Mouse (Mus musculus): ENCODE measurements around the gene 1810013L24Rik.
"Not testable (repeated sequence)": the region's sequence is repeated elsewhere in the genome, so short reads cannot be mapped to it uniquely, and the experiment has no call there.

Gene 1810013L24Rik

DNA sequence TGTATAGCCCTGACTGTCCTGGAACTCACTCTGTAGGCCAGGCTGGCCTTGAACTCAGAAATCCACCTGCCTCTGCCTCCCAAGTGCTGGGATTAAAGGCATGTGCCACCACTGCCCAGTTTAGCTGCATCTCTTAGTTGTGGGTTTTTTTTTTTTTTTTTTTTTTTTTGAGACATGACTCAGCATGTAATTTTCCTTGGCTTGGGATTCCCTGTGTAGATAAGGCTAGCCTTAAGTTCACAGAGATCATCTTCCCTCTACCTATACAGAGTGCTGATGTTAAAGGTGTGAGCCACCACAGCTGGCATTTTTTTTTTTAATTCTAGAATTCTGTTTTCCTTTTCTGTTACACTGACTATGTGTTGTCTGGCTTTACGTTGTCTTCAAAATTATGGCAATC, 7.7 kb downstream of the 1810013L24Rik start:
- no peak for DNase-seq

- DNase-seq = no peak
Observed at GRCm38 (mm10) chr16:8838921-8839320, 9.0 kb downstream of the 1810013L24Rik start.

DNA sequence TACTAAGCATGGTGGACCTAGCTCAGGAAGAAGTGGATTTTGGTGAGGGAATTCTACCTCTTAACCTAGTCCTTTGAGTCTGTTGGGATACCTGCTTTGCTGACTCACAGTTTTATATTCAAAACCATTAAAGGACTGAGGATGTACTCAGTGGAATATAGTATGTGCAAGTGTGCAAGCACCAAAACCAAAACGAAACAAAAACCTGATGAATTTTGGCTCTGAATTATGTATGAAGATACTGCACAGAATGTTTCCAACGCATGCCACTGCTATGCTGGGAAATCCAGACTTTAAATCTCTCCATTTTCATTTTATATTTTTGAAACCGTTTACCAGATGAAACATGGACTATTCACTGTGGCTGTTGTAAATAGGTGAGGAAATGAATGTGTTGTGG, 10.7 kb downstream of the 1810013L24Rik start:
- DNase-seq = no peak

DNA sequence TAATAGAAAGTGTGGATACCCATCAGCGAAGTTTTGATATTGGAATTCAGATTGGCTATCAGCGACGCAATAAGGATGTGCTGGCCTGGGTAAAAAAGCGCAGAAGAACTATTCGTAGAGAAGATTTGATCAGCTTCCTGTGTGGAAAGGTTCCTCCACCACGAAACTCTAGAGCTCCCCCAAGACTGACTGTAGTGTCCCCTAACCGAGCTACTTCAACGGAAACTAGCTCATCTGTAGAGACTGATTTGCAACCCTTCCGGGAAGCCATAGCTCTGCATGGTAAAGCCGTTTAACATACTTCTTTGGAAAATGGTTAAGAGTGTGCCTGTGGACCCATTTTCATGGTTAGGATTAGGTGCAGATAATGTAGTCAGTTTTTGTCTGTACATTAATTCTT, 13.1 kb downstream of the 1810013L24Rik start:
- DNase-seq = no peak

- DNase-seq = peak in 1 of 2 experiments; percentile 38
Observed at GRCm38 (mm10) chr16:8843580-8844175, 13.8 kb downstream of the 1810013L24Rik start.

- no peak for DNase-seq
Observed at GRCm38 (mm10) chr16:8845986-8846385, 16.1 kb downstream of the 1810013L24Rik start.

DNA sequence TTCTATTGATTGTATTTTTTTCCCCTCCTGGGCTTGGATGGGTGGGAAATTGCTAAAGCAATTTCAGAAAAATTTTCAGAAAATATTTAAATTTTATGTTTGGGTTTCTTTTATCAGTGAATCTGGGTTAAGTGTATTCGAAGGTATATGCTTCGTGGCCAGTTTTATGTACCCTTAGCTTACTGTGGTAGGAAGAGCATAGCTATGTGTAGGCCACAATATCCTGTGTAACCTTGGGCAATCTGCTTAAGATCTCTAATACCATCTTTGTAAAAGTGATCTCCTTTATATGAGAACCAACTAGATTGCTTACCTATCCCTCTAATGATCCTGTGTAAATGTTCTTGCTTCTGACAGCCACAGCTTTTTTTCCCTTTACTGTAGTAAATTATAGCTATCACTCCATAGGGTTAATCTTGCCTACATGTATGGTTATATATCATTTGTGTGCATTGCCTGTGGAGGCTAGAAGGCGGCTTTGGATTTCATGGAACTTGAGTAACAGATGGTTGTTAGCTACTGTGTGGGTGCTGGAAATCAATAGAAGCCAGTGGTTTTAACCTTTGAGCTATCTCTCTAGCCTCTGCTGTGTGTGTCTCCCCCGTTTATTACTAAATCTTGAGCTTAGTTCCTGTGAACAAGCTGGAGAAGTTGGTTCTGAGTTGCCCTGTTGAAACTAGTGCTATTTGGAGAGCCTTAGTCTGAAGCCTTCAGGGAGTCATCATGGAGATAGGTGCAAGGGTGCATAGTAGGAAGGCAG, 18.6 kb downstream of the 1810013L24Rik start:
- no peak for DNase-seq

GRCm38 (mm10) chr16:8849929-8850328, 20.0 kb downstream of the 1810013L24Rik start:
- peak in 1 of 2 experiments; percentile 20 for DNase-seq

DNA sequence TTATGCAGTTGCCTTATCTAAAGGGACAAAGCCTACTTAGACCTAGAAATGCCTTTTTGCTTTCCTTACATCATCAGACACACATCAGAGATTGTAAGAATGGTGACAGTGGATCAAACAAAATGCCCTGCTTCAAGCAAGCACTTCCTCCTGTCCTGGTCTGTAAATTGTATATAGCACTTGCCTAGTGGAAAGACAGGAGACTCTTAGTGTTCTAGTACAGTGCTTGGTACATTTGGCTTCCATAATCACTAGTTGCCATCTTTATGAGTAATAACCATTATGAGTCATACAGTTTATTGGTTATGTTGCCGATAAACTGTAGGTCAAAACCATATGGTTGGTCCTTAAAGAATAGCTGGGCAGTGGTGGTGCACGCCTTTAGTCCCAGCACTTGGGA, 25.2 kb downstream of the 1810013L24Rik start:
- DNase-seq = no peak

DNA sequence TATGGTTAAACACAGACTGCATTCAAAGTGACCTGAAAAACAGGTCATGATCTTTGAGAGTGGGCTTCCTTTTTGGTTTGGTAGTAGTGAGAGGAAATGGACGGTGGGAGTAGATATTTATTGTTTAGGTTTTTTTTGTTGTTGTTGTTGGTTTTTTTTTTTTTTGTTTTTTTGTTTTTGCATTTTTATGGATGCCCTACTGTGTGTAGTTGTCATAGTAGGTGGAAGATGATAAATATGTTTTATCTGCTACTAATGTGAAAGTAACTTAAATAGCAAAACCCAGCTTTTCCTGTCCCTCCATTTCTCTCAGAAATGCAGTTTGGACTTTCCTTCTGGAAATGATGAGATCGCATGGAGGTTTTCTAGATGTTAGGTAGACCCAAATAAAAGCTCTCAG, 26.9 kb downstream of the 1810013L24Rik start:
- DNase-seq = no peak

DNA sequence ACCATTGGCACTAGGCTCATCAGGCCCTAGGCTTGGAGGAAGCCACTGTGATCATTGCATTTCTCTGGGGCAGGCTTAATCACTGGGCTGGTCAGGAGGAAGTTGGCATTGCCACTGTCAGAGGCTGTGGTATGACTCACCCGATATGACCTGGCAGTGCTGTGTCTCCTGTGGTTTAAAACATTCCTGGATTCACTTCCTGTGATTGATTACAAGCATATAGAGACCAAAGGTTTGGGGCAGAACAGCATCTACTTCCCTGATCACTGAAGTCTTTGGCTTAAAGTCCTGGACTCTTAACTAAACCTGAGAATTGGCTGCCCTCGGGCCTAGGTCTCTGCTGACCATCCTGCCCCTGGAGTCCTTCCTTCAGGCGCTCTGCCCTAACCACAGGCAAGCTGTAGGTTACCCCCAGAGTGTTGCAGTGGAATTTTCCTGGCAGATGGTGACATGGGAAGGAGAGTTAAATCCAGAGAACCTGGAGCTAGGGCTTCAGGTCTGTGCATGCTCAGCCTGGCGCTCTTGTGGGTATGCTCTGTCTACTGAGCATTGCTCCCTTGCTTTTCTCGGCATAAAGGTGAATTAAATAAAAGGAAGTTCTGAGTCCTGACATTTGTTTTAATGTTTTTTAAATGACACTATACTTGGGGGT, 32.6 kb downstream of the 1810013L24Rik start:
- DNase-seq = no peak

DNA sequence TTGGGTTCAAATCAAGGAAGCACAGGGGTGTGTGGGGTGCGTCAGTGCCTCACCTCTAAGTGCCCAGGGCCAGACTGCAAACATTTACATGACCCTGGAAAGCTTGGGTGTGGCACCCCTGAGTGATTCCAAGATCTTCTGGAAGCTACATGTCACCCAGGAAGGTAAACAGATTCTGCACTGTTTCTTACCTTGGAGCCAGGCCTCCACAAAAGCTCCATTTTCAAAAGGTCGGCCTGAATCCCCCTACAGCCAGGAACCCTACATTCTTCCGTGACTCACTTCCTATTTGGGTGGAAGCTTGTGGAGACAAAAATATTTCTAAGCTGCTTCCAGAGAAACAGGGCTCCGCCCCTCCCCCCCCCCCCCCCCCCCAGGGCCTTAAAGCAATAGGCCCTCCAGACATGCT, 34.3 kb downstream of the 1810013L24Rik start:
- no peak for DNase-seq

DNA sequence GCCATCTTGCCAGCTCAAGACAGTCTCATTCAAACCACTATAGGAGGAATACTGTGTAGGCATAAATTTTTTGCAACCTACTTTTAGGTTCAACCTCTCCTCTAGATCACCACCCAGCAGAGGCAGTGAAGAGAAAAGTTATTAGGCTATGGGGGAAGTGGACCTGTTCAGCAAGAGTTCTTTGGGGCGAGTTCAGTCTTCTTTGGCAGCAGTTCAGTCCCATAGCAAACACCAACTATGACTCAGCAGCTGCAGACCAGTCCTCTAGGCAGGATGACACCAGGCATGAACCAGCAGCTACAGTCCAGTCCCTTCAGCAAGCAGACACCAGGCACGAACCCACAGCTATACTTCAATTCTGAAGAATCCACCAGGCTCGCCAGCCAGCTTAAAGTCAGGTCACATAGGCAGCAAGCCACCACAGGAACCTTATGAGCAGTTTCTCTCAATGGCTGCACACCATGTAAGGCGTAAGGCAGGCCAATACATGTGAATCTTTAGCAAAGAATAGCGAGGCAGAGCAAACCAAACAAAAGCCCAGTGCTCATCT, 37.6 kb downstream of the 1810013L24Rik start:
- DNase-seq = peak in 1 of 2 experiments; percentile 19

GRCm38 (mm10) chr16:8868506-8868905, 38.6 kb downstream of the 1810013L24Rik start:
- peak in 1 of 2 experiments; percentile 10 for DNase-seq

GRCm38 (mm10) chr16:8869715-8870114, 39.8 kb downstream of the 1810013L24Rik start:
- peak; percentile 71 to 83 for DNase-seq

DNA sequence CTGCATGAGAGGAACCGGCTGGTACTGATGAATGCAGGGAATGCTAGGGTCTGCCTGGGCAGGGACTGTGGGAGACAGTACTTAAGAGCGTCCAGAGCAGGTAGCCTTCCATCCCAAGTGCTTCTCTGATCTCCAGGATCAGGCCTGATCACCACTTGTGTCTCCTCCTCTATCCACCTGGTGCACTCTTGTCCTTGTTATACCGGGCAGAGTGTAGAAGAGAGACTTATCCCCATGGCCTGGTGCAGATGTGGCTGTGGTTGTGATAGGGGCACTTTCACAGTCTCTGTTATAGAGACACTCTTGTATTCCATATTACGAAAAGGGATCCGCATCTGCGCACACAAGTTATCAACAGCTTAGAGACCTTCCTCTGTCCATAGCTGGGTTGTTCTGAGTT, 41.5 kb downstream of the 1810013L24Rik start:
- DNase-seq = peak in 1 of 2 experiments; percentile 17

GRCm38 (mm10) chr16:8872019-8872418, 42.1 kb downstream of the 1810013L24Rik start:
- DNase-seq = peak in 1 of 2 experiments; percentile 7

DNA sequence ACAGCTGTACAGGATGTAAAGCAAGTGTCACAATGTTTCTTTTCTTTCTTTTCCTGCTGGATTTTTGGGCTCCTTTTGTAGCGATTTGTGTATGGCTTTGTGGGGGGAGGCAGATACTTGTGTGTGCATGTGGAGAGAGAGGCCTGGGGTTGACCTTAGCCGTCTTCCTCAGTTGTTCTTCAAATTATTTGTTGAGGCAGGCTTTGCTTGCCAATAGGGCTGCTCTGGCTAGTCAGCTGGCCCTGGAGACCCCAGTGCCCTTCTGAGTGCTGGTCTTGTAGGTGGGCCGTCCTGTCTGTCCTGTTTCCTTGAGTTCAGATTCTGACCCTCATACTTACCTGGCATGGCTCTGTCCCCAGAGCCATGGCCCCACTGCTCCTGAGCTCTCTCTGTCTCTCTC, 42.6 kb downstream of the 1810013L24Rik start:
- DNase-seq = peak in 1 of 2 experiments; percentile 24

- peak in 1 of 2 experiments; percentile 8 for DNase-seq
Observed at GRCm38 (mm10) chr16:8880076-8880475, 50.2 kb downstream of the 1810013L24Rik start.

GRCm38 (mm10) chr16:8883674-8884241, 53.9 kb downstream of the 1810013L24Rik start:
- peak; percentile 76 to 87 for DNase-seq

- peak in 1 of 2 experiments; percentile 17 for DNase-seq
Observed at GRCm38 (mm10) chr16:8894214-8894613, 64.3 kb downstream of the 1810013L24Rik start.

DNA sequence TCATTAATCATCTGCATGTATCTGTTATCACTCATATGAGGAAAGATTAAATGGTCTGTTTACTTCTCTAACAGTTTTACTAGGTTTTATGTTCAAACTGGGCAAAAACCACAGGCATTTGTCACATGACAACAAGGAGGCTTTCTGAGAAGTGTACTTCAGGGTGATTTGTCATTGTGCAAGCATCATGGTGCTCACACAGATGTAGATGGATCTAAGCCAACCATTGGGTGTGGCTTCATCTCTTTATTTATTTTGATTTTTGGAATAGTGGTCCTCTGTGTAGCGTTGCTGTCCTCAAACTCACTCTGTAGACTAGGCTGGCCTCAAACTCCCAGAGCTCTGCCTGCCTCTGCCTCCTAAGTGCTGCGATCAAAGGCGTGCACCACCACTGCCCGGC, 65.4 kb downstream of the 1810013L24Rik start:
- no peak for DNase-seq

DNA sequence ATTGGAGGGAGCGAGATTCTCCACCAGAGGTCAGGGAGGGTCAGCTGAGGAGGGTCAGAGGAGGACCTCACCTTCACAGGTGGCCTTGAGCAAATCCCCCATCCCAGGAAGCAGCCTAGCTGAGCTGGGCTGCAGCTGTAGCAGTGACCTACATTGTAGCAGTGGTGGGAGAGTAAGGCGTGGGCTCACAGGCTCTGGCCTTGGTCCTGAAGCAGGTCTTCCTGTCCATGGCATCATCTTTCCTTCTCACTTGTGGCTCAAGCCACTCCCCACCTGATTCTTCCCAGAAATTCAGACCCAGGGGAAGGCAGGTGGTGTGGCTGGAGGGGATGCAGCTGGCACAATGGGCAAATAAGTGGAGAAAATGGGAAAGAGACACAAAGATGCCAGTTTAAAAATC, 76.2 kb downstream of the 1810013L24Rik start:
- not testable (repeated sequence) for DNase-seq

Measured in kidney, postnatal 25 days (tissue).